Mouse (Mus musculus) forebrain, postnatal 0 days (tissue): Measurements from ENCODE around the gene Chpt1. TPM values are rescaled to one million over a fixed set of nuclear protein-coding genes. Genes with fewer than 3 reads are reported as not detected.

Experiments
- ATAC-seq: fragments of 200-750 bp; cut with Nextera tagmentation; 2 replicates; pipeline ENCODE4 v1.8.0; 2017; ENCODE audit warnings: mild to moderate bottlenecking, moderate library complexity
- DNase-seq: peaks from one replicate; pipeline ENCODE4 v3.0.0-alpha.2; 2015
- H3K27ac ChIP-seq: fragments of 300-500 bp; sonication (generic); 2 replicates; pipeline ENCODE4 v1.5.1; 2014; ENCODE audit warnings: low read depth, mild to moderate bottlenecking, antibody characterized with exemption, low read length, moderate library complexity, mixed read lengths
- H3K27me3 ChIP-seq: fragments of 300-500 bp; sonication (generic); 2 replicates; pipeline ENCODE4 v1.6.1; 2014; ENCODE audit warnings: mild to moderate bottlenecking, low read length, mixed read lengths; ENCODE audit not compliant: insufficient read depth
- H3K36me3 ChIP-seq: fragments of 300-500 bp; sonication (generic); 2 replicates; pipeline ENCODE4 v1.6.1; 2014; ENCODE audit warnings: mild to moderate bottlenecking, moderate library complexity; ENCODE audit not compliant: insufficient read depth
- H3K4me1 ChIP-seq: fragments of 300-500 bp; sonication (generic); 2 replicates; pipeline ENCODE4 v1.6.1; 2014; ENCODE audit warnings: antibody characterized with exemption; ENCODE audit not compliant: insufficient read depth
- H3K4me2 ChIP-seq: fragments of 300-500 bp; sonication (generic); 2 replicates; pipeline ENCODE4 v1.6.1; 2014; ENCODE audit warnings: low read depth, mild to moderate bottlenecking, moderate library complexity
- H3K4me3 ChIP-seq: fragments of 300-500 bp; sonication (generic); 2 replicates; pipeline ENCODE4 v1.5.1; 2014; ENCODE audit warnings: low read depth, low read length, mixed read lengths
- H3K9ac ChIP-seq: fragments of 300-500 bp; sonication (generic); 2 replicates; pipeline ENCODE4 v1.6.1; 2014; ENCODE audit warnings: mild to moderate bottlenecking
- H3K9me3 ChIP-seq: fragments of 300-500 bp; sonication (generic); 2 replicates; pipeline ENCODE4 v1.6.1; 2016; ENCODE audit warnings: low read length
- CTCF ChIP-seq: sonication (generic); IDR thresholded peaks from 2 replicates; pipeline ENCODE4 v1.5.1; 2016; ENCODE audit warnings: antibody characterized with exemption, control low read depth, low read depth
- WGBS: fragments of 180-500 bp; shearing (Covaris S2); extraction: QIAGEN DNeasy Blood & Tissue Kit; methylation state at CpG from one replicate; pipeline ENCODE4 v1.1.7; 2014; 5-methylcytosine and 5-hydroxymethylcytosine counted together
- polyA plus RNA-seq: library from polyadenylated mRNA; unstranded; fragments of >200 nt; fragmentation: Nextera tagmentation; extraction: Ambion mirVana; gene quantifications from 2 replicates; pipeline ENCODE4 v1.2.1, GENCODE M21; 2015
- total RNA-seq: library from RNA; depleted of rRNA; stranded (reverse); fragments of >200 nt; gene quantifications from 2 replicates; pipeline ENCODE4 v1.2.3, GENCODE M21; 2014

Chpt1 gene
- total and polyA plus RNA-seq, 2 experiments from 2014 or later, result 19.3 to 21.3 TPM

- no peaks in the 10 kb centered on the region for H3K36me3 ChIP-seq
- DNase-seq (no peak), ATAC-seq (no peak)
- H3K4me3 ChIP-seq, result no peak overlapping the region
- no peak for TF ChIP-seq CTCF
- H3K4me1 ChIP-seq, result peaks cover 4% of the 10 kb centered on the region; the same call in 1 of the 2 replicates
- H3K4me2 ChIP-seq, result no peak overlapping the region
- H3K27ac ChIP-seq, result no peak overlapping the region
- 53% methylated on average over 5 of the region's 5 CpGs for WGBS
- H3K9me3 ChIP-seq, result no peaks in the 10 kb centered on the region
- no peak overlapping the region for H3K9ac ChIP-seq
- no peaks in the 10 kb centered on the region for H3K27me3 ChIP-seq
These were observed 1.4 kb upstream of the Chpt1 start for GRCm38 (mm10) chr10:88505256-88505655.

GRCm38 (mm10) chr10:88504481-88504880 lies 608 bp upstream of the Chpt1 start:
- Histone ChIP-seq H3K27me3 (no peaks in the 10 kb centered on the region), H3K9ac (0 out of 2 replicates have a peak overlapping the region, but pooled peaks have one; percentile 91), H3K4me3 (peak overlapping the region; percentile 82; the same call in 1 of the 2 replicates), H3K36me3 (no peaks in the 10 kb centered on the region), H3K4me1 (peaks cover 4% of the 10 kb centered on the region; the same call in 1 of the 2 replicates), H3K27ac (no peak overlapping the region), H3K9me3 (no peaks in the 10 kb centered on the region), H3K4me2 (peak overlapping the region; percentile 73; the same call in 1 of the 2 replicates)
- WGBS, result 53% methylated on average over 3 of the region's 3 CpGs
- ATAC-seq (no peak), DNase-seq (no peak)
- TF ChIP-seq CTCF, result no peak

DNA sequence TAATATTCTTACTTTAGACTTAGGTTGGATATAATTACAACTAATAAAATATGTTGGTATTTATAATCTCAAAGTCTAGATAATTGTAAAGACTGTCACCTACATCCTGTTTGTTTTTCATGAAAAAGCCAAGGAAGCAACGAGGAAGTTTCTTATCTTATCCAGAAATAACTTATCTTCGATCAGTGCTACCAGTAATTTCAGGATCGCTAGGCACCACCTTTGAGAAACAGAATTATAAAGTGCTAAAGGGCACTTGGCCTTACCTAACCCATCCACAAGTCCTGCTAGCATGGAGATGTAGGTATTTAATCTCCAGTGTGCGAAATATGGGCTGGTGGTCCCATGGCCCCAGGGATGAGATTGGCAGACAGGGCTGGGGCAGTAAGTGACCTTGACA lies 954 bp downstream of the Chpt1 start:
- Histone ChIP-seq H3K9ac (peak overlapping the region; percentile 91), H3K4me3 (peak overlapping the region; percentile 82), H3K9me3 (no peaks in the 10 kb centered on the region), H3K4me2 (peak overlapping the region; percentile 73), H3K36me3 (no peaks in the 10 kb centered on the region), H3K27ac (peak overlapping the region; percentile 80; the same call in 1 of the 2 replicates), H3K27me3 (no peaks in the 10 kb centered on the region), H3K4me1 (peaks cover 4% of the 10 kb centered on the region; the same call in 1 of the 2 replicates)
- ATAC-seq (no peak), DNase-seq (no peak)
- TF ChIP-seq CTCF, result no peak
- 44% methylated on average over 4 of the region's 4 CpGs for WGBS

DNA sequence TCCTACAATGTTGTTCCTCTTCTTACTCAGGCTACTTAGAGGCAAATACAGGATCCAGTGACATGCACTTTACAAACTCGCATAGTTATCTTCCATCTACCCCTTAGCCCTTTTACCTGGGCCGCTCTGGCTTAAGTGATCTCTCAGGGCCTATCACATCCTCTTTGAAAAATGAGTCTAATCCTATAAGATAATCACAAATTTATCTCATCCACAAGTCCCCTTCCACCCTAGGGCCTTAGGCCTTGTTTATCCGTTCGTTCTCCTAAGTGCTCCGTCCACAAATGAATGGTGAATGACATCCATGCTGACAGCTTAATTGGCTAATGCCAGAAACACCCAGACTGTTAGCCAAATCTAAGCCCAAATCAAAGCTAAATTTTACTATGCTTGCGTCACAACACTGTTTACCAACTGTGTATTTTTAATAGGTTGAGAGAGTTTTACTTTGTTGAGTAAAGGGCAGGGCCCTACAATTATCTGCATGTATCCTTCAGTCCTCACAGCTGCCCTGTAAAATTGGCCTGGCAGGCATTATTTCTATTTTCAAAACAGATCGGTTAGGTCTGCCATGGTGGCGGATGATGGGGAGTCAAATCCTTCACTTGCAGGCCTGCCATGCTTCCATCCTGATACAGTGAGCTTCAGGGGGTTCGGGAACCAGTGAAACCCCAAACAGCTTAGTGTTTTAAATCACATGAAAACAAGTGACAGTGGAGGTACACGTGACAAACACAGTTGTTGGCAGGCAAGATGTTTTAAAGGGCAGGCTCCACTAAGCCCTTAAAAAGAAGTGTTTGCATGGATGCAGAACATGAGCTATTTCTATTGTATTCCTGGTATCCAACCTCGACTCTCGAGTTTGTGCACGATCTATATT lies 1.7 kb downstream of the Chpt1 start:
- H3K4me3 ChIP-seq, result no peak overlapping the region; the same call in 1 of the 2 replicates
- peak overlapping the region; percentile 73 for H3K4me2 ChIP-seq
- H3K4me1 ChIP-seq, result peaks cover 4% of the 10 kb centered on the region; the same call in 1 of the 2 replicates
- DNase-seq (peak; percentile 21), ATAC-seq (no peak)
- H3K36me3 ChIP-seq, result no peaks in the 10 kb centered on the region
- H3K27me3 ChIP-seq, result no peaks in the 10 kb centered on the region
- H3K9me3 ChIP-seq, result no peaks in the 10 kb centered on the region
- WGBS, result 42% methylated on average over 13 of the region's 13 CpGs
- H3K27ac ChIP-seq, result no peak overlapping the region
- TF ChIP-seq CTCF, result no peak
- H3K9ac ChIP-seq, result no peak overlapping the region

- no peak for TF ChIP-seq CTCF
- H3K36me3 ChIP-seq, result no peaks in the 10 kb centered on the region
- H3K4me1 ChIP-seq, result peaks cover 4% of the 10 kb centered on the region; the same call in 1 of the 2 replicates
- DNase-seq (no peak), ATAC-seq (no peak)
- 91% methylated on average over 10 of the region's 10 CpGs for WGBS
- H3K4me3 ChIP-seq, result no peak overlapping the region
- H3K27ac ChIP-seq, result no peak overlapping the region
- H3K9me3 ChIP-seq, result no peaks in the 10 kb centered on the region
- no peaks in the 10 kb centered on the region for H3K27me3 ChIP-seq
- H3K4me2 ChIP-seq, result no peak overlapping the region
- H3K9ac ChIP-seq, result no peak overlapping the region
These were observed 2.5 kb downstream of the Chpt1 start for GRCm38 (mm10) chr10:88501370-88501769.

DNA sequence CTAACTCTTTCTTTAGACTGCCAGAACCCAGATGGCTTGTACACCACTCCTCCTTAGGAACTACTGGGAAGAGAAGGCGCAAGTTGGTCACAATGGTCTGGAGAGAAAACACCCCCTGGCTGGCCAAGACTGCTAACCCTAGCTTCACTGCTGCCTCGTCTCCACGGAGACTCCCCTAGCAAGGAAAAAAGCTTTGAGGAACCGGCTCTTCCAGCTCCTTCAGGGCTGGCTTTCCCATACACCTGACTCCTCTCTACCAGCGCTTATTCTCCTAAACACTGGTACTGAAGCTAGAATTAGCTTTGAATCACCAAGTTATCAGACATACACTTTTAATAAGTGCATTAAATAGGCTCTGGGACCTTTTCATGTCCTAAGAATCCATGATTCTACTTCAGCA lies 3.9 kb downstream of the Chpt1 start:
- Histone ChIP-seq H3K36me3 (no peaks in the 10 kb centered on the region), H3K9me3 (no peaks in the 10 kb centered on the region), H3K4me3 (no peak overlapping the region), H3K27ac (no peak overlapping the region), H3K4me2 (no peak overlapping the region), H3K9ac (no peak overlapping the region), H3K4me1 (peaks cover 4% of the 10 kb centered on the region; the same call in 1 of the 2 replicates), H3K27me3 (no peaks in the 10 kb centered on the region)
- TF ChIP-seq CTCF, result no peak
- ATAC-seq (no peak), DNase-seq (no peak)
- 75% methylated on average over 5 of the region's 5 CpGs for WGBS
